In the genomic region with DNA sequence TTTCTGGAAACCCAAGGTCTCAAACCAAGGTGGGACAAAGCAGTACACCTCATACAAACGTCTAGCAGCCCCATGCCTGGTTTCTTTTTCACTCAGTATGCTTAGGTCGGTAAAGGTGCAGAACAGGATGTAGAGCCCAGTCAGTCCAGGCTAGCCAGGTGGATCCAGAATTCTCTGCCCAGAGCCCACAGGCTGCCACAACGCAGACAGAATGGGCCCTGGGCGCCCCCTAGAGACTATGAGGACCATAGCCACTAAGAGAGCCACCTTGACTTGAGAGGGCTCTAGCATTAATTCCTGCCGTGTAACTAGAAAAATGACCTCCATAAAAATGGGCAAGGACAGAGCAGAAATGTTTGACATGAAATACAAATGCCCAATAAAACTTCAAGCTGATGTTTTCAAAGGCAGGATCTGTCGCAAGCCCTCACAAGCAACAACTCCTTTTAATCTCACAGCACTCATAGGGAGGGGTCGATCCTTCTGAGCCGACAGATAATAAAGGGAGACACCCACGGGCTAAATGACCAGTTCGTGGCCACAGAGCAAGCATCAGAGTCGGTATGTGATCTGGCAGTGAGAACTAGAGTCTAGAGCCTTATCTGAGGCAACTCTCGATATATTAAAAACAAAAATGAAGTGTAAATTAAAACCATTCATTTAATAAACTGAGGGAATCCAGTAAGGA, we compare ENCODE assay signal across 8 mouse cellular contexts. TPM values are rescaled to one million over a fixed set of nuclear protein-coding genes. Genes with fewer than 3 reads are reported as not detected.
DNase-seq lines count a peak whose midpoint lies in the region; ATAC-seq and TF ChIP-seq lines count a peak whose summit lies in the region.

No protein-coding gene starts in this region.

- no peak overlapping the region for H3K4me2 ChIP-seq in heart, embryonic 11.5 days
- no peak overlapping the region for H3K4me2 ChIP-seq in embryonic facial prominence, embryonic 11.5 days (ENCODE audit: low read depth, low read length)
- H3K4me2 ChIP-seq in heart, embryonic 16.5 days (ENCODE audit: low read depth, low read length): no peak overlapping the region
- no peak overlapping the region for H3K4me2 ChIP-seq in liver, postnatal 0 days (ENCODE audit: low read depth, low read length)

- H3K9ac ChIP-seq in heart, embryonic 11.5 days (ENCODE audit: low read depth, low read length): no peak overlapping the region
- H3K9ac ChIP-seq in embryonic facial prominence, embryonic 11.5 days (replicated peaks; ENCODE audit: low read length): no peak overlapping the region
- no peak overlapping the region for H3K9ac ChIP-seq in heart, embryonic 16.5 days (ENCODE audit: low read length)
- no peak overlapping the region for H3K9ac ChIP-seq in liver, postnatal 0 days (replicated peaks)

- 23% methylated on average over 12 of the region's 12 CpGs for whole genome bisulfite sequencing in heart, embryonic 11.5 days (ENCODE audit: insufficient replicate concordance)
- 42% methylated on average over 12 of the region's 12 CpGs for WGBS in embryonic facial prominence, embryonic 11.5 days
- WGBS in heart, embryonic 16.5 days: 25% methylated on average over 12 of the region's 12 CpGs
- 25% methylated on average over 12 of the region's 12 CpGs for WGBS in liver, postnatal 0 days (ENCODE audit: insufficient replicate concordance)

- H3K4me1 ChIP-seq in heart, embryonic 11.5 days (ENCODE audit: control insufficient read depth, insufficient read depth, low read length): no peaks in the 10 kb centered on the region
- peaks cover 2% of the 10 kb centered on the region; the same call in 1 of the 2 replicates for H3K4me1 ChIP-seq in embryonic facial prominence, embryonic 11.5 days (ENCODE audit: control insufficient read depth, insufficient read depth, low read length)
- H3K4me1 ChIP-seq in heart, embryonic 16.5 days (ENCODE audit: control insufficient read depth, insufficient read depth, low read length): peaks cover 10% of the 10 kb centered on the region; the same call in 1 of the 2 replicates
- H3K4me1 ChIP-seq in liver, postnatal 0 days (ENCODE audit: insufficient read depth): no peaks in the 10 kb centered on the region

- H3K4me3 ChIP-seq in heart, embryonic 11.5 days (ENCODE audit: low read depth, low read length): no peak overlapping the region
- H3K4me3 ChIP-seq in embryonic facial prominence, embryonic 11.5 days (ENCODE audit: low read depth, low read length): no peak overlapping the region
- no peak overlapping the region for H3K4me3 ChIP-seq in heart, embryonic 16.5 days (ENCODE audit: low read length)
- H3K4me3 ChIP-seq in liver, postnatal 0 days (ENCODE audit: low read depth, low read length): no peak overlapping the region

- no peak for ATAC-seq in heart, embryonic 11.5 days (replicated peaks; ENCODE audit: insufficient number of reproducible peaks, low FRiP score, low TSS enrichment)
- no peak for ATAC-seq in embryonic facial prominence, embryonic 11.5 days (replicated peaks; ENCODE audit: insufficient number of reproducible peaks, low FRiP score, low TSS enrichment, low read depth)
- 0 out of 2 replicates have a peak, but pooled peaks have one; percentile 30 for ATAC-seq in heart, embryonic 16.5 days (replicated peaks; ENCODE audit: extremely low read depth, insufficient read depth, low FRiP score)
- ATAC-seq in liver, postnatal 0 days: peak; percentile 61; the same call in 1 of the 2 replicates

- no peaks in the 10 kb centered on the region for H3K27me3 ChIP-seq in heart, embryonic 11.5 days (ENCODE audit: control insufficient read depth, insufficient read depth, low read length)
- H3K27me3 ChIP-seq in embryonic facial prominence, embryonic 11.5 days (ENCODE audit: control insufficient read depth, insufficient read depth, low read length): no peaks in the 10 kb centered on the region
- no peaks in the 10 kb centered on the region for H3K27me3 ChIP-seq in heart, embryonic 16.5 days (ENCODE audit: control insufficient read depth, insufficient read depth, low read length)
- H3K27me3 ChIP-seq in liver, postnatal 0 days (ENCODE audit: insufficient read depth, low read length): no peaks in the 10 kb centered on the region

- H3K36me3 ChIP-seq in heart, embryonic 11.5 days (ENCODE audit: control insufficient read depth, insufficient read depth, low read length): no peaks in the 10 kb centered on the region
- no peaks in the 10 kb centered on the region for H3K36me3 ChIP-seq in embryonic facial prominence, embryonic 11.5 days (replicated peaks; ENCODE audit: control insufficient read depth, insufficient read depth, low read depth, low read length)
- H3K36me3 ChIP-seq in heart, embryonic 16.5 days (ENCODE audit: control insufficient read depth, insufficient read depth): no peaks in the 10 kb centered on the region
- no peaks in the 10 kb centered on the region for H3K36me3 ChIP-seq in liver, postnatal 0 days (replicated peaks; ENCODE audit: insufficient read depth, low read length)

- TF ChIP-seq CTCF in liver, postnatal 0 days (IDR thresholded peaks at IDR 0.05; ENCODE audit: low read depth): peak; percentile 76

- TF ChIP-seq EP300 in liver, postnatal 0 days (IDR thresholded peaks at IDR 0.05; ENCODE audit: low read depth): no peak

- no peaks in the 10 kb centered on the region for H3K9me3 ChIP-seq in heart, embryonic 11.5 days (replicated peaks; ENCODE audit: control insufficient read depth, low read length)
- no peaks in the 10 kb centered on the region for H3K9me3 ChIP-seq in embryonic facial prominence, embryonic 11.5 days (replicated peaks; ENCODE audit: control insufficient read depth, low read length)
- no peaks in the 10 kb centered on the region for H3K9me3 ChIP-seq in heart, embryonic 16.5 days (replicated peaks; ENCODE audit: control insufficient read depth, low read length)
- H3K9me3 ChIP-seq in liver, postnatal 0 days (ENCODE audit: low read length): no peaks in the 10 kb centered on the region

- peak; percentile 73 to 84 for DNase-seq in heart, adult 18-20 months
- DNase-seq in adrenal gland, postnatal 25 days: peak; percentile 63
- peak; percentile 72 for DNase-seq in embryonic facial prominence, embryonic 11.5 days (ENCODE audit: low spot score)
- DNase-seq in layer of hippocampus, adult 11-12 months (ENCODE audit: low spot score): peak; percentile 68
- peak; percentile 53 for DNase-seq in liver, postnatal 0 days
- peak; percentile 28 for DNase-seq in spleen, adult 12 weeks (ENCODE audit: low spot score)

- no peak overlapping the region for H3K27ac ChIP-seq in heart, embryonic 11.5 days (ENCODE audit: low read depth, low read length)
- H3K27ac ChIP-seq in embryonic facial prominence, embryonic 11.5 days (replicated peaks; ENCODE audit: low read depth, low read length): no peak overlapping the region
- no peak overlapping the region for H3K27ac ChIP-seq in heart, embryonic 16.5 days (ENCODE audit: low read length)
- H3K27ac ChIP-seq in liver, postnatal 0 days (ENCODE audit: low read depth): no peak overlapping the region

RNA-seq across cellular contexts. Expression of a gene that starts 11.7 kb away (rescaled TPM):
- total RNA-seq in heart, adult 18-20 months (2021): 1 to 10 TPM; 2.8 to 3.2 TPM
- polyA plus RNA-seq in heart, embryonic 11.5 days (2014; fragmentation: Nextera tagmentation; extraction: Ambion mirVana): 13.2 and 16.8 TPM in 2 replicates
- 5.6 and 8.3 TPM in 2 replicates for total RNA-seq in adrenal gland, postnatal 25 days (2021)
- 33.5 and 34.8 TPM in 2 replicates for polyA plus RNA-seq in embryonic facial prominence, embryonic 11.5 days (2014; fragmentation: Nextera tagmentation; extraction: Ambion mirVana)
- 12.8 and 13.3 TPM in 2 replicates for polyA plus RNA-seq in heart, embryonic 16.5 days (2015; fragmentation: Nextera tagmentation; extraction: Ambion mirVana)
- polyA plus RNA-seq in liver, postnatal 0 days (2015; fragmentation: Nextera tagmentation; extraction: Ambion mirVana): 2.8 and 2.9 TPM in 2 replicates

Comparison
In these comparisons a context has a peak if more than half of its experiments do, and no peak if none do; other contexts are left out.
1. ATAC-seq: peak in heart, embryonic 16.5 days (single experiment) and liver, postnatal 0 days (single experiment); none in heart, embryonic 11.5 days (single experiment) and embryonic facial prominence, embryonic 11.5 days (single experiment).
2. DNase-seq: peak in every context shown above with its lines; median percentile 78 in heart, adult 18-20 months; 72 in embryonic facial prominence, embryonic 11.5 days; 68 in layer of hippocampus, adult 11-12 months; 63 in adrenal gland, postnatal 25 days; 53 in liver, postnatal 0 days; 28 in spleen, adult 12 weeks.